Mouse (Mus musculus) liver, embryonic 14.5 days (tissue): ENCODE results near the gene Prepl. TPM values are rescaled to one million over a fixed set of nuclear protein-coding genes. Genes with fewer than 3 reads are reported as not detected.

ENCODE experiments used
- ATAC-seq: fragments of 200-750 bp; cut with Nextera tagmentation; 2 replicates; pipeline ENCODE4 v1.8.0; 2017; ENCODE audit warnings: moderate number of reproducible peaks, mild to moderate bottlenecking, moderate library complexity; ENCODE audit not compliant: insufficient read depth
- DNase-seq, 3 experiments: peaks; one replicate each; pipeline ENCODE4 v3.0.0-alpha.2; 2012 to 2013; ENCODE audit warnings: low read depth in 3 of 3, low spot score in 3 of 3
- H3K27ac ChIP-seq: fragments of 300-500 bp; sonication (generic); 2 replicates; pipeline ENCODE4 v1.5.1; 2014; ENCODE audit warnings: moderate library complexity, mild to moderate bottlenecking, control low read depth, inconsistent platforms
- H3K27me3 ChIP-seq: fragments of 300-500 bp; sonication (generic); 2 replicates; pipeline ENCODE4 v1.6.1; 2014; ENCODE audit warnings: mild to moderate bottlenecking, low read length, moderate library complexity; ENCODE audit not compliant: control insufficient read depth, insufficient read depth
- H3K36me3 ChIP-seq: fragments of 300-500 bp; sonication (generic); replicated peaks from 2 replicates; pipeline ENCODE4 v1.6.1; 2014; ENCODE audit warnings: low read depth; ENCODE audit not compliant: control insufficient read depth, insufficient read depth
- H3K4me1 ChIP-seq, 2 experiments: fragments of 200-500 bp in 1 of 2; fragments of 300-500 bp in 1 of 2; sonication (generic) in 1 of 2; replicated peaks; 2 replicates each; pipeline ENCODE4 v1.6.1; 2012 to 2014; ENCODE audit warnings: antibody characterized with exemption in 1 of 2, inconsistent platforms in 1 of 2, low read length in 1 of 2; ENCODE audit not compliant: control insufficient read depth in 2 of 2, insufficient read depth in 2 of 2
- H3K4me2 ChIP-seq: fragments of 300-500 bp; sonication (generic); 2 replicates; pipeline ENCODE4 v1.6.1; 2014; ENCODE audit warnings: low read depth, mild to moderate bottlenecking, control low read depth, moderate library complexity
- H3K4me3 ChIP-seq, 2 experiments: fragments of 200-500 bp in 1 of 2; fragments of 300-500 bp in 1 of 2; sonication (generic) in 1 of 2; 2 replicates each; pipeline ENCODE4 v1.5.1; 2012 to 2014; ENCODE audit warnings: low read depth in 2 of 2, low read length in 2 of 2, mild to moderate bottlenecking in 2 of 2, control low read depth in 1 of 2, inconsistent platforms in 1 of 2, moderate library complexity in 1 of 2; ENCODE audit not compliant: insufficient read depth in 1 of 2
- H3K9ac ChIP-seq: fragments of 300-500 bp; sonication (generic); replicated peaks from 2 replicates; pipeline ENCODE4 v1.6.1; 2014; ENCODE audit warnings: mild to moderate bottlenecking, control low read depth, moderate library complexity
- H3K9me3 ChIP-seq: fragments of 300-500 bp; sonication (generic); 2 replicates; pipeline ENCODE4 v1.6.1; 2016; ENCODE audit warnings: low read length, mixed read lengths; ENCODE audit not compliant: control insufficient read depth
- CTCF ChIP-seq: IDR thresholded peaks from 2 replicates; pipeline ENCODE4 v1.5.1; 2016; ENCODE audit warnings: antibody characterized with exemption, low read depth, control low read depth
- EP300 ChIP-seq: IDR thresholded peaks from 2 replicates; pipeline ENCODE4 v1.6.1; 2016; ENCODE audit warnings: antibody characterized with exemption, low read depth
- WGBS: fragments of 180-500 bp; shearing (Covaris S2); extraction: QIAGEN DNeasy Blood & Tissue Kit; methylation state at CpG from one replicate; pipeline ENCODE4 v1.1.7; 2014; ENCODE audit not compliant: insufficient replicate concordance; 5-methylcytosine and 5-hydroxymethylcytosine counted together
- polyA plus RNA-seq, 2 experiments: library from polyadenylated mRNA; depleted of rRNA in 1 of 2; stranded (reverse) in 1 of 2; unstranded in 1 of 2; fragments of >200 nt; fragmentation: Nextera tagmentation in 1 of 2; extraction: Ambion mirVana in 1 of 2; gene quantifications; 2 replicates each; pipeline versions ENCODE4 v1.2.1 to v1.2.3; 2012 to 2014

Gene Prepl
- polyA plus RNA-seq, 2 experiments, result 7.2 to 7.5 TPM

DNA sequence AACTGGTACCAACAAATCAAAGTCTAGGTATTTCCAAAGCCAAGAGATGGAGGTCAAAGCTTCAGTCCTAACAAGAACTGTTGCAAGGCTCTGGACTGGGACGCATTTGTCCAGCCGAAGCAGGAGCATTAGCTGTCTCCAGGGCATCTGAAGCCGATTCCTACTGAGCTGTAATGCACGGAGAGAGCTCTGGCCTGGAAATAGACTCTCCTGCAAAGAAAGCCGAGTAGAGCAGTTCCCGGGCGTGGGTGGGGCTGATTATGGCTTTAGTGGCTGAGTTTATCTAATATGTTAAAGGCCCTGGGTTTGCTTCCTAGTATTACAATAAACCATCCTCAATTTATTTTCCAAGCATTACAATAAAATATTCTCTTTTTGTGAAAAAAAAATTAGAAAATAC, 16.8 kb downstream of the Prepl start:
- Histone ChIP-seq H3K4me1 (no peaks in the 10 kb centered on the region), H3K27me3 (no peaks in the 10 kb centered on the region), H3K9me3 (no peaks in the 10 kb centered on the region), H3K4me3 (no peak overlapping the region), H3K36me3 (no peaks in the 10 kb centered on the region), H3K9ac (no peak overlapping the region), H3K4me2 (no peak overlapping the region), H3K27ac (no peak overlapping the region)
- DNase-seq (no peak), ATAC-seq (no peak)
- 76% methylated on average over 7 of the region's 7 CpGs for WGBS
- TF ChIP-seq EP300 (no peak), CTCF (no peak)

DNA sequence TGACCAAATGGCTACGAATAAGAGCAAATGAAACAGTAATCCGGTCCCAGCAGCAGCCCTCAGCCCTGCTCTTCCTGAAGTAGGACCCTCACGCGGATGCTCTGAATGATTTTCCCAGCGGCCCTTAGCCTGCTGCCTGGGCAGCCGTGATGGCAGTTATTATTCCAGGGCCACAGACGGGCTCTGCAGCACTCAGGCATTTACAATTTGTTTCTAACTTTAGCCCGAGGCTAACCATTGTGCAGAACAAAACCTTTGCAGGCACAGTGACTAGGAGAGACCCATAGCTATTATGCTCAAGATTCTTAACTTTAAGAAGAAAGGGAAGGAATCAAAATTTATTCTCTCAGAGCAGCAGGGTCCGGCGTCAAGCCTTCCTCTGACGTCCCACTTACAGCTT, 17.7 kb downstream of the Prepl start:
- WGBS, result 83% methylated on average over 11 of the region's 11 CpGs
- Histone ChIP-seq H3K36me3 (no peaks in the 10 kb centered on the region), H3K4me2 (no peak overlapping the region), H3K9ac (no peak overlapping the region), H3K27ac (no peak overlapping the region), H3K9me3 (no peaks in the 10 kb centered on the region), H3K4me1 (no peaks in the 10 kb centered on the region), H3K4me3 (no peak overlapping the region), H3K27me3 (no peaks in the 10 kb centered on the region)
- ATAC-seq (no peak), DNase-seq (no peak)
- TF ChIP-seq EP300 (no peak), CTCF (no peak)

- Histone ChIP-seq H3K27me3 (no peaks in the 10 kb centered on the region), H3K9me3 (no peaks in the 10 kb centered on the region), H3K4me2 (no peak overlapping the region), H3K4me1 (no peaks in the 10 kb centered on the region), H3K9ac (no peak overlapping the region), H3K4me3 (no peak overlapping the region), H3K36me3 (no peaks in the 10 kb centered on the region), H3K27ac (no peak overlapping the region)
- WGBS, result 77% methylated on average over 8 of the region's 8 CpGs
- ATAC-seq, result no peak
- TF ChIP-seq EP300 (no peak), CTCF (peak; percentile 43)
- no peak for DNase-seq
Measured at GRCm38 (mm10) chr17:85071088-85071775, 18.8 kb downstream of the Prepl start.

DNA sequence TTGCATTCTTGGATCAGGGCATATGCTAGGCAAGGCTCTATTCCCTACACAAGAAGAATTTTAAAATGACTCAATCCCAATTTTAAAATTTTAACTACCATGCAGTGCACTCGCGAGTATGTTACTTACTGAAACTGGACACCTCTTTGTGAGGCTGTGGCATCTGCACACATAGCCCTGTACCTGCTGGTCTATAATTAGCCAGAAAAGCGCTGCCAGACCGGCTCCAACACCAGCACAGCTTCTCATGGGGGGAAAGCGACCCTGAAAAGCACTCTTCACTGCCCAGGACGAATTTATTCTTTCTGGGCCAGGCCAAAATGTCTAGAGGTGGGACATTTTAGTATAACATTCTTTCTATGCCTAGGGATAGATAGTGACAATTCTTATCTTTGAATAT, 19.4 kb downstream of the Prepl start:
- TF ChIP-seq EP300 (no peak), CTCF (no peak)
- 75% methylated on average over 6 of the region's 6 CpGs for WGBS

GRCm38 (mm10) chr17:85067331-85067730, 22.7 kb downstream of the Prepl start:
- no peak overlapping the region for H3K4me3 ChIP-seq
- H3K4me2 ChIP-seq, result no peak overlapping the region
- no peak overlapping the region for H3K27ac ChIP-seq
- H3K9ac ChIP-seq, result no peak overlapping the region
- DNase-seq, result no peak
- H3K9me3 ChIP-seq, result no peaks in the 10 kb centered on the region
- 87% methylated on average over 7 of the region's 7 CpGs for WGBS
- H3K36me3 ChIP-seq, result no peaks in the 10 kb centered on the region
- H3K4me1 ChIP-seq, result no peaks in the 10 kb centered on the region
- TF ChIP-seq EP300, result no peak
- TF ChIP-seq CTCF, result no peak
- ATAC-seq, result no peak
- no peaks in the 10 kb centered on the region for H3K27me3 ChIP-seq

More for the DNA sequence above, 19.4 kb downstream of the Prepl start:
- no peaks in the 10 kb centered on the region for H3K9me3 ChIP-seq
- no peaks in the 10 kb centered on the region for H3K36me3 ChIP-seq
- H3K27me3 ChIP-seq, result no peaks in the 10 kb centered on the region
- no peak overlapping the region for H3K9ac ChIP-seq
- no peak for DNase-seq
- no peak overlapping the region for H3K4me2 ChIP-seq
- no peak overlapping the region for H3K4me3 ChIP-seq
- no peak for ATAC-seq
- H3K27ac ChIP-seq, result no peak overlapping the region
- no peaks in the 10 kb centered on the region for H3K4me1 ChIP-seq
